Mouse (Mus musculus) heart, embryonic 16.5 days (tissue): Measurements from ENCODE around the gene Pnma5. TPM values are rescaled to one million over a fixed set of nuclear protein-coding genes. Genes with fewer than 3 reads are reported as not detected.

Experiments used
- ATAC-seq: fragments of 200-750 bp; cut with Nextera tagmentation; replicated peaks from 2 replicates; pipeline ENCODE4 v1.8.0; 2017; ENCODE audit warnings: moderate number of reproducible peaks; ENCODE audit not compliant: insufficient read depth, low FRiP score; ENCODE audit errors: extremely low read depth
- H3K27ac ChIP-seq: fragments of 300-500 bp; sonication (generic); 2 replicates; pipeline ENCODE4 v1.5.1; 2014; ENCODE audit warnings: mild to moderate bottlenecking, low read length, control low read depth, moderate library complexity
- H3K27me3 ChIP-seq: fragments of 300-500 bp; sonication (generic); 2 replicates; pipeline ENCODE4 v1.6.1; 2014; ENCODE audit warnings: low read length, mixed read lengths; ENCODE audit not compliant: control insufficient read depth, insufficient read depth
- H3K36me3 ChIP-seq: fragments of 300-500 bp; sonication (generic); 2 replicates; pipeline ENCODE4 v1.6.1; 2014; ENCODE audit not compliant: control insufficient read depth, insufficient read depth
- H3K4me1 ChIP-seq: fragments of 300-500 bp; sonication (generic); 2 replicates; pipeline ENCODE4 v1.6.1; 2014; ENCODE audit warnings: low read length, mixed read lengths; ENCODE audit not compliant: control insufficient read depth, insufficient read depth
- H3K4me2 ChIP-seq: fragments of 300-500 bp; sonication (generic); 2 replicates; pipeline ENCODE4 v1.6.1; 2014; ENCODE audit warnings: low read depth, mild to moderate bottlenecking, control low read depth, low read length
- H3K4me3 ChIP-seq: fragments of 300-500 bp; sonication (generic); 2 replicates; pipeline ENCODE4 v1.5.1; 2014; ENCODE audit warnings: mild to moderate bottlenecking, control low read depth, low read length
- H3K9ac ChIP-seq: fragments of 300-500 bp; sonication (generic); 2 replicates; pipeline ENCODE4 v1.6.1; 2014; ENCODE audit warnings: low read length, control low read depth
- H3K9me3 ChIP-seq: fragments of 300-500 bp; sonication (generic); replicated peaks from 2 replicates; pipeline ENCODE4 v1.6.1; 2016; ENCODE audit warnings: low read length; ENCODE audit not compliant: control insufficient read depth
- WGBS: fragments of 180-500 bp; shearing (Covaris S2); extraction: QIAGEN DNeasy Blood & Tissue Kit; methylation state at CpG from one replicate; pipeline ENCODE4 v1.1.7; 2014; 5-methylcytosine and 5-hydroxymethylcytosine counted together
- microRNA counts: library from miRNA; unstranded; fragments of <30 nt; microRNA quantifications from one replicate; lab custom pipeline; 2016
- microRNA-seq: library from miRNA; unstranded; fragments of <30 nt; microRNA quantifications from one replicate; pipeline ENCODE4, GENCODE M21; 2017
- polyA plus RNA-seq: library from polyadenylated mRNA; unstranded; fragments of >200 nt; fragmentation: Nextera tagmentation; extraction: Ambion mirVana; gene quantifications from 2 replicates; pipeline ENCODE4 v1.2.1, GENCODE M21; 2015

The Pnma5 gene
- polyA plus RNA-seq, 1 experiment from 2014 or later, result not detected

DNA sequence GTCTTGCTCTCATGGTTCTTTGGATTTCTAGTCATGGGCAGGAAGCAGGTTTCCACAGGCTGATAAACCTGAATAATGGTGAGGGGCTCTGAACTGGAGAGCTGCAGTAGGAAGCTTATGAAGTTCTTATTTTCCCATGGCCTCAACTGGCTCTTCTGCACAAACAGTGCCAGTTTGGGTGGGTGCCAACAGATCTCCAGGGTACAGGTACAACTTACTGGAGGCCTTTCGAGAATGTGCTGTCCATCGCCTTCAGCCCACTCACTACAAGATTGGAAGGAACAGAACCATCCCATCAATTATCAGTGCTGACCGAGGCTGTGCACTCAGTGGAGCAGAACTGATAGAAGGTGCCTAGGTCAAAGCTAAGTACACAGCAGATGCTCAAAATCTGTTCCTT lies 48.5 kb downstream of the Pnma5 start:
- ATAC-seq, result no peak
- Histone ChIP-seq H3K4me3 (no peak overlapping the region), H3K36me3 (no peaks in the 10 kb centered on the region), H3K4me2 (no peak overlapping the region), H3K9ac (no peak overlapping the region), H3K27me3 (peaks cover 5% of the 10 kb centered on the region; the same call in 1 of the 2 replicates), H3K9me3 (no peaks in the 10 kb centered on the region), H3K27ac (no peak overlapping the region), H3K4me1 (no peaks in the 10 kb centered on the region)
- 81% methylated on average over 3 of the region's 3 CpGs for WGBS

DNA sequence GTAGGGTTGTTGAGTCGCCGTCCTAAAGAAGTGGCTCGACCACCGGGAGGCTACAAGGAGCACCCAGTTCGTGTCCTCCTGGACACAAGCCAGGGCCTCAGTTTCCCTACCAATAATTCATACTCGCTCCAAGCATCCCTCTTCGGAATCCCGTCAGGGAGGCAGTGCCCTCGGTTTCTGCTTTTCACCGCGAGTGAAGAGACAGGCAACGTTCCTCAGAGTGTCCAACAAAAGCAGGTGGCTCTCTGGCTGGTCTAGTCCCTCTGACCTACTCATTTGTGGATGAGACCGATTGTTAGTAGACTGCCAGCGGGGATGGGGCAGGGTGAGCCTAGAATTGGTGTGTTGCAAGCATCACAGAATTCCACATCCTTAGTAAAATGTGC lies 49.4 kb downstream of the Pnma5 start:
- peak overlapping the region; percentile 54 for H3K4me3 ChIP-seq
- H3K4me1 ChIP-seq, result no peaks in the 10 kb centered on the region
- H3K27ac ChIP-seq, result no peak overlapping the region
- peak overlapping the region; percentile 30 for H3K9ac ChIP-seq
- H3K9me3 ChIP-seq, result no peaks in the 10 kb centered on the region
- peak overlapping the region; percentile 75 for H3K4me2 ChIP-seq
- WGBS, result 24% methylated on average over 12 of the region's 14 CpGs
- H3K27me3 ChIP-seq, result peaks cover 5% of the 10 kb centered on the region; the same call in 1 of the 2 replicates
- ATAC-seq, result no peak
- H3K36me3 ChIP-seq, result no peaks in the 10 kb centered on the region

DNA sequence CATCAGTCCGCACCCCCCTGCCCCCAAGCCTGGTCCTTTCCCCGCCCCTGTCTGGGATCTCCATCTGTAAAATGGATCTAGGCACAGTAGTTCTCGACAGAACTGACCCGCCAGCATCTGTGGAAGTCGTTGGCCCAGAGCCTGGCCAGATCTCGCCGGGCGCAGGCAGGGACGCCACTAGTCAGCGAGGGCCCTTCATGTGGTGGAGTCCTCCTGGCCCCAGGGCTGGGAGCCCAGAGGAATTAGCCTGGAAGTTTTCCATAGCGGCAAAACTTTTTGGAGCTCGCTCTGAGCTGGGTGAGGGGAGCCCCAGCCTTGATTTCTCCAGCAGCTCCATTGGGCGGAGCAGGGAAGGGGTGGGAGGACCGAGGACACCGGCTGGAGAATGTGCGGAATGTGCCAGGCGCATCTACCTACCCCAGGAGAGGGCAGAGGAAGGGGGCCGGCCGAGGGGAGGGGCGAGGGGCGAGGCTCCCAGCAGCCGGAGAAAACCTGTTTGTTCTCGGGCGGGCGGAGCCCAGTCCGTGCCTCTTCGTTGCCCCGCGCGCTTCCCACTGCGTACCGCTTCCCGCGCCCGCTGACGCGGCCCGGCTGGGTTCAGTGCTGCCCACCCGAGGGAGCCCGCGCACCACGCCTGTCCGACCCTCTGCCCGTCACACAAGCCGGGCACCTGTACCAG lies 49.9 kb downstream of the Pnma5 start, which contains the start of gene Zfp185:
TSS of gene Zfp185 (plus strand) at position 499 of the 679 bp plus-strand sequence.
- H3K4me1 ChIP-seq, result no peaks in the 10 kb centered on the region
- peak within 1 kb of the TSS; percentile 75 for H3K4me2 ChIP-seq
- peaks cover 5% of the 10 kb centered on the region; the same call in 1 of the 2 replicates for H3K27me3 ChIP-seq
- peak within 1 kb of the TSS; percentile 30 for H3K9ac ChIP-seq
- H3K27ac ChIP-seq, result no peak within 1 kb of the TSS
- no peaks in the 10 kb centered on the region for H3K9me3 ChIP-seq
- H3K36me3 ChIP-seq, result no peaks in the 10 kb centered on the region
- ATAC-seq, result peak; percentile 61
- peak within 1 kb of the TSS; percentile 54 for H3K4me3 ChIP-seq
- WGBS, result 18% methylated on average over 28 of the region's 45 CpGs

DNA sequence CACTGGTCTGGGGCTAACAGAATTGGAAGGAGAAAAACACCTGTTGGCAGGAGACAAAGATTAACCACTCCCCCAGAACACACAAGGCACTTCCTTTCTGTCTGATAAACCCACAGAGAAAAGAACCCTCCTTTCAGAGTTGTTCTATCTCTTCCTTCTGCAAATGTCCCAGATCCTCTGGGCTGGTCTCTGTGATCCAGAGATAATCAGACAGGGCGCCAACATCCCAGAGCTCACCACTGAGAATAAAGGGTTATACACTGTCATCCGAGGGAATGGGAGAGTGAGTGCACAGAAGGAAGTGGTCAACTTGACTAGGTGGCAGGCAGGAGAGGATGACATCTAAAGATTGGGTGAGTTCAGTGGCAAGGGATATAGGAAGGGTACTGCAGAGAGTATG lies 51.3 kb downstream of the Pnma5 start:
- 62% methylated on average over 2 of the region's 2 CpGs for WGBS
- H3K9me3 ChIP-seq, result no peaks in the 10 kb centered on the region
- H3K4me1 ChIP-seq, result no peaks in the 10 kb centered on the region
- no peaks in the 10 kb centered on the region for H3K36me3 ChIP-seq
- no peak overlapping the region for H3K27ac ChIP-seq
- peaks cover 5% of the 10 kb centered on the region; the same call in 1 of the 2 replicates for H3K27me3 ChIP-seq
- H3K4me3 ChIP-seq, result no peak overlapping the region
- ATAC-seq, result no peak
- H3K4me2 ChIP-seq, result no peak overlapping the region
- H3K9ac ChIP-seq, result no peak overlapping the region

MicroRNAs encoded within 50 kb of the gene (microRNA counts, 519-probe panel; counts per million panel counts)
- 1,819 counts per million, percentile 15 among the panel's probes with 10 or more counts for microRNA mmu-miR-2137 (lab: Ali Mortazavi, UCI)

Small RNAs within 50 kb of the gene (microRNA-seq; reads per million reads assigned to microRNA genes)
- gene Mir2137, result 1.6 reads per million

Other genes starting within 250 kb of the Pnma5 start
- 0.11 and 0.12 TPM in 2 replicates for gene Gabrq, start 211.9 kb downstream of the Pnma5 start, polyA plus RNA-seq
- 57.8 and 58.4 TPM in 2 replicates for gene Cetn2, start 118.7 kb downstream of the Pnma5 start, polyA plus RNA-seq
- gene Nsdhl, start 118.5 kb downstream of the Pnma5 start, polyA plus RNA-seq, result 14.2 and 15.1 TPM in 2 replicates
- 3.3 and 3.6 TPM in 2 replicates for gene Zfp185, start 49.8 kb downstream of the Pnma5 start, polyA plus RNA-seq
- gene Pnma3, start 27.7 kb upstream of the Pnma5 start, polyA plus RNA-seq, result not detected in 2 replicates
- 2.6 and 4.3 TPM in 2 replicates for gene Xlr4a, start 45.4 kb upstream of the Pnma5 start, polyA plus RNA-seq
- 1.0 and 1.8 TPM in 2 replicates for gene Xlr3a, start 60.0 kb upstream of the Pnma5 start, polyA plus RNA-seq
- gene Gm14685, start 79.9 kb upstream of the Pnma5 start, polyA plus RNA-seq, result 0.05 and 0.11 TPM in 2 replicates
- not detected in 2 replicates for gene Xlr5b, start 111.7 kb upstream of the Pnma5 start, polyA plus RNA-seq
- gene DXBay18, start 112.3 kb upstream of the Pnma5 start, polyA plus RNA-seq, result not detected in 2 replicates
- not detected in 2 replicates for gene Spin2d, start 139.9 kb upstream of the Pnma5 start, polyA plus RNA-seq
- 6.3 and 6.5 TPM in 2 replicates for gene Xlr3b, start 155.1 kb upstream of the Pnma5 start, polyA plus RNA-seq
- 2.4 and 4.1 TPM in 2 replicates for gene Xlr4b, start 177.2 kb upstream of the Pnma5 start, polyA plus RNA-seq
- gene F8a, start 191.2 kb upstream of the Pnma5 start, polyA plus RNA-seq, result 11.8 and 11.9 TPM in 2 replicates
- 0.39 and 1.8 TPM in 2 replicates for gene Xlr4c, start 206.0 kb upstream of the Pnma5 start, polyA plus RNA-seq
- not detected in 2 replicates for gene Xlr3c, start 228.3 kb upstream of the Pnma5 start, polyA plus RNA-seq